Mouse (Mus musculus) lung, postnatal 36 days (tissue): ENCODE results near the gene Lzic.
A peak's percentile ranks its signal among the peaks of the same experiment; 100 is the strongest.
"Not testable (repeated sequence)": the region's sequence is repeated elsewhere in the genome, so short reads cannot be mapped to it uniquely, and the experiment has no call there.

Experiments used
- DNase-seq: peaks from one replicate; pipeline ENCODE4 v3.0.0; 2022; ENCODE audit warnings: mixed read lengths

Gene Lzic

DNA sequence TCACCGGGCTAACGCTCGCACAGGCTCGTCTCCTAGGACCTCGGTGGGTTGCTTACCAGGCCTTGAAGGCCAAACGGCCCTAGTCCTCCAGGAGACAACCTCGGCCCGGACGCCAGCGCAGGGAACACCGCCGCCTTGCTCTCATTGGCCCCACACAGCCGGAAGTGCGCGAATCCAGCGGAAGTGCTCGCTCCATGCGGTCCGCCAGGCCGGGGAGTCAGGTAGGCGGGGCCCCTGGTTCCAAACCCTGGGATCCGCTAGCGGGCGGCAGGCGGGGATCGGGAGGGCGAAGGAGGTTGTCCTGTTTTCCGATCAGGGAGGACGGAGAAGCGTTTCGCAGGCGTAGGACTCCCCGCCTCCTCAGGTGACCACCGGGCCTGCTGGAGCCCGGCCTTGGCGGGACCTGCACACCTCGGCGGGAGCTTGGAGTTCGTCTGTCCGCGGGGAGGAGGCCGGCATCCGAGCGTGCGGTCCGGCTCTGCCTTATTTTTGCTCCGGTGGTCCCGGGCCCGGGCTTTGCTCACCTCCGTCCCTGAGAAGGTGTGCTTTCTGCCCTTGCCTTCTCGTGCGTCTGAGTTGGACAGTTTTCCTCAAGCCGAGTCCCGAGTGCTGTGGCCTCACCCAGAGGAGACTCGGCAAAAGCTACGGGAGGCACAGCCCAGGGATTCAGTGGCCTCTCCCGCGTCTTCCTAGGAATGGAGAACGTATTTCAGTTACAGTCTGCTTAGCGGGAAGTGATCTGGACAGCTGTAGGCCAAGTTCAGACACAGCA is at the start of gene Lzic, which contains the start of gene Nmnat1:
TSS of gene Lzic (plus strand) at position 177 of the 772 bp plus-strand sequence.
TSS of gene Nmnat1 (minus strand) at position 150 of the 772 bp plus-strand sequence.
- DNase-seq: peak; percentile 95

DNA sequence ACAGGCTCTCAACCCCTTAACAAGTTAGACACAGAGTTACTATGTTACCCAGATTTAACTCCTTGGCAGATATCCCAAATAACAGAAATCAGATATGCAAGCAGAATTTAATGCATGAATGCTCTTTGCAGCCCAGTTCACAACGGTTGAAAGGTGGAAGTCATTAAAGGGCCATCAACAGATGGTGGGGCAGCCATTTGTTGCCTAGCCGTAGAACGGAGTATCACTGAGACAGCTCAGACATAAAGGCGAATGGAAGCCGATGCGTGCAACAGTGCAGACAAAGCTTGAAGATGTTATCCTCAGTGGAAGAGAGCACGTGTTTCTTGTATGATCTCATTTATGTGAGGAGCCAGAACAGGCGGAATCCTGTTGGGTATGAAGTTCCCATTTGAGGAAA is 44.5 kb upstream of the Lzic start:
- DNase-seq: no peak

- peak; percentile 56 for DNase-seq
Observed at GRCm38 (mm10) chr4:149442436-149442835, 42.6 kb upstream of the Lzic start.

- no peak for DNase-seq
Observed at GRCm38 (mm10) chr4:149444465-149444864, 40.6 kb upstream of the Lzic start.

GRCm38 (mm10) chr4:149444964-149445701 is 39.9 kb upstream of the Lzic start:
- peak; percentile 94 for DNase-seq

- peak; percentile 60 for DNase-seq
Observed at GRCm38 (mm10) chr4:149445868-149446267, 39.2 kb upstream of the Lzic start.

DNA sequence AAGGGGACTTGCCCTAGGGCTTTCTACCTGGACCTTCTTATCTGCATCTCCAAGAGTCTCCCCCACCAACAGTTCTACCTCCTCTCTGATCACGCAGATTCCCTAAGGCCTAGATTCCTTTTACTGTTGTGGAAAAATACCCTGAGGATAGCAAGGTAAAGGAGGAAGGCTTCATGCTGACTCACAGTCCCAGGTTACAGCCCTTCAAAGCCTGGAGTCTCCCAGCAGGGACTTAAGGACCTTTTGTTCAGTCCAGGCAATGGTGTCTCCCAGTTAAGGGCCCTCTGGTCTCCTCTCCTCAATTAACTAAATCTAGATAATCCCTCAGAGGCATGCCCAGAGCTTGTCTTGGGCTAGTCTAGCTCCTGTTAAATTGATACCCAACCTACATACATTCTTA is 38.7 kb upstream of the Lzic start:
- DNase-seq: no peak

DNA sequence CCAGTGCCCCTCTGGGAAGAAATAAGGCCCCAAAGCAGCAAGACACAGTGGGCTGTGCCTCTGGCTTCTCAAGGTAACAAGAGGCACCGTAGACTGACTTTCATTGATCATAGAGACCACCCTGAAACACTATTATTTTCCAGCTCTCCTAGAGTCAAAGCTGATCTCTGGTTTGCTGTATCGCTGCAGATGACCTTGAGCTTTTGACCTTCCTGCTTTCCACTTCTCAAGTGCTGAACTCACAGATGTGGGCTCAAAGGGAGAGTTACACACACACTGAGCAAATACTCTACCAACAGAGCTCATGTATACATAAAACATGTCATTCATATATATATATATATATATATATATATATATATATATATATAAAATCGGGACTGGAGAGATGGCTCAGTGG is 34.4 kb upstream of the Lzic start:
- no peak for DNase-seq

- DNase-seq: peak; percentile 54
Observed at GRCm38 (mm10) chr4:149453656-149454055, 31.4 kb upstream of the Lzic start.

DNA sequence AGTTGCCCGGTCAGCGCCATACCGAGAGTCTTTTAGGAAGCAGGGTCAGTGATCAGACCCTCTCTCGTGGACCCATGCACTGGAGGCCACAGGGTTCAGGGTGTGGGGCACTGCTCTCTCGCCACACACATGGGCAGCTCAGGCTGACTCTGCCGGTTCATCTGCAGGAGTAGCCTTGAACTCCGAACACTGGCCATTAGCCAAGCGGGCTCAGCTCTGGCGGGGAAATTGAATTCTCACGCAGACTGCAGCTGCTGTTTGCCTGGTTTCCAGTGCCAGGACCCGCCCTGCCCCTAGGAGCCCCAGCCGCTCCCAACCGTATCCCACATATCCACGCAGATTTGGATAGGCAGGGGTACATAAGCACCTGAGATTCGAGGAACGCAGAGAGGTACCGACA is 30.8 kb upstream of the Lzic start:
- DNase-seq: no peak

- no peak for DNase-seq
Observed at GRCm38 (mm10) chr4:149454879-149455278, 30.1 kb upstream of the Lzic start, which contains the start of gene Rbp7. Gene Rbp7, minus strand, starts transcription at chr4:149454978.

DNA sequence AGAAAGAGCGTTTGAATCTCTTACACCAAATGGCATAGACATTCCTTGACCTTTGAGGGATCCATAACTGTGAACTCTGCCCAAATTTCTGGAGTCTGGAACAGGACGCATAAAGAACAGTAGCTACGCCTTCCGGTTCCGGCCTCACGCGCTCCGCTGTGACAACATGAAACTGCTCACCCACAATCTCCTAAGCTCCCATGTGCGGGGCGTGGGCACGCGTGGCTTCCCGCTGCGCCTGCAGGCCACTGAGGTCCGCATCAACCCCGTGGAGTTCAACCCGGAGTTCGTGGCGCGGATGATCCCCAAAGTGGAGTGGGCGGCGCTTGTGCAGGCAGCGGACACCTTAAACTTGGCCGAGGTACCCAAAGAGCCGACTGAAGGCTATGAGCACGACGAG is 27.9 kb upstream of the Lzic start:
- not testable (repeated sequence) for DNase-seq

GRCm38 (mm10) chr4:149457831-149458430 is 27.1 kb upstream of the Lzic start:
- DNase-seq: peak; percentile 27

DNA sequence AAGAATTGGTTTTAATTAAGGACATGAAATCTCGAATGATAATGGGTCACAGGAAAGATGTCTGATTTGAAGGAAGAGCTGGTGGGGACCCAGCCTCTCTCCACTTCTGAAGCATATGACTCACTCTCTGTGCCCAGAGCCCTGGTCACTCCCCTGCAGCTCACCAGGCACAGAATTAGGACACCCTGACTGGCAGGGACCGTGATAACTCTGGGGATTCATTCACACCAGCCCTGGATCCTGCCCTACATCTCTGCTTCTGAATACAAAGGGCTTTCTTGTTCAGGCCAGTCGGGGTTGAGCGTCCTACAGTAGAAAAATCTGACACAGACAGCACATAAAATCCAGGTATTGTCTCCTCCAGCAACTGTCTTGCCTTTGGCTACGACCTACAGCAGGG is 26.5 kb upstream of the Lzic start:
- no peak for DNase-seq

DNA sequence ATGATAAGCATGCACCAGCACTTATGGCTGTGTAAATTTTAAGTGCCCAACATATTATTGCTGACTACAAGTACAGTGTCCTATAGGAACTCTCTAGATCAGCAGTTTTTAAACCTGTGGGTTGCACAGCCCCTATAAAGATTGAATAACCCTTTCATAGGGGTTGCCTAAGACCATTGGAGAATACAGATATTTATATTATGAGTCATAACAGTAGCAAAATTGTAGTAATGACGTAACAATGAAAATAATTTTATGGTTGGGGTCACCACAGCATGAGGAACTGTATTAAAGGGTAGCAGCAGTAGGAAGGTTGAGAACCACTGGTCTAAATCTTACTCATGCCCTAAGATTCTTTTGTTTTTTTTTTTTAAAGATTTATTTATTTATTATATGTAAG is 25.6 kb upstream of the Lzic start:
- no peak for DNase-seq

DNA sequence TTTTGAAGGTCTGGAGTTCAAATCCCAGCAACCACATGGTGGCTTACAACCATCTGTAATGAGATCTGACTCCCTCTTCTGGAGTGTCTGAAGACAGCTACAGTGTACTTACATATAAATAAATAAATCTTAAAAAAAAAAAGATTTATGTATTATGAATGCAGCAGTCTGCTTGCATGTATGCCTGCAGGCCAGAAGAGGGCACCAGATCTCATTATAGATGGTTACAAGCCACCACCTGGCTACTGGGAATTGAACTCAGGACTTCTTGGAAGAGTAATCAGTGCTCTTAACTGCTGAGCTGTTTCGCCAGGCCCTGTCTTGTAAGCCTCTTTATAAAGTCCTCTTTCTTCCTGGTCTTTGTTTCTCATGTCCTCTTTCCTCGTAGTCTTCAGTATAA is 24.6 kb upstream of the Lzic start:
- not testable (repeated sequence) for DNase-seq

DNA sequence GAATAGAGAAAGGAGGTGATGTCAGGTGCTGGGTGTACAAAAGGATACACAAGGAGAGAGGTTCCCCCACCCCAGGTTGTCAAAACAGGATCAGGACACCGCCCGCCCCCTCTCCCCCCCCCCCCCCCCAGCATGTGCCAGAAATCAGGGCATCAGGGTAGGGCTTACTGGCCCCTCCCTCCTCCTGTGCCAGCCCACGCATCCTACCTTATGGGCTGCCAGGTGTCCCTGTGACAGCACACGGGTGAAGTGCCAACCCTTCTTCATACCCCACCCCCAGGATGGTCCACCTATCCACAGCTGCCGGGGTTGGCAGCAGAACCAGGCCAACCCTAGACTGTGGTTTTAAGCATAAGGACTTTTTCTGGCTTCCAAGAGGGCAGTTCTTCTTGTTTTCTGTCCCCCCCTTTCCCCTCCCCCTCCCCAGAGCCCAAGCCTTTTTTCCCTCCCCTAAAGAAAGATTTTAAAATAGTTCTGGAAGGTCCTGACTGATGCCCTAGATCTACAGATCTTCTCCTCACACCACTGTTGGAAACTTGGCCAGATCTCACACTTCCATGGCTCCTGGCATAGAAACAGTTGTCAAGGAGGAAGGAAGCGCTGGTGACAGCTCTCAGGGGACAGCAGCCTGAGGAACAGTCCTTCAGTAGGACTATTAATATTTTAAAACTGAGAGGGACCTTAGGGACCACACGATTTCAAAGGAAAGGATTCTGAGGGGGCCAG is 23.3 kb upstream of the Lzic start:
- peak; percentile 8 for DNase-seq

- no peak for DNase-seq
Observed at GRCm38 (mm10) chr4:149462305-149462971, 22.6 kb upstream of the Lzic start.

- peak; percentile 9 for DNase-seq
Observed at GRCm38 (mm10) chr4:149463435-149463950, 21.5 kb upstream of the Lzic start.

GRCm38 (mm10) chr4:149469557-149469956 is 15.5 kb upstream of the Lzic start:
- DNase-seq: no peak

GRCm38 (mm10) chr4:149475096-149475495 is 9.9 kb upstream of the Lzic start:
- no peak for DNase-seq

GRCm38 (mm10) chr4:149477078-149477477 is 8.0 kb upstream of the Lzic start, which contains the start of gene Tmem274:
Gene Tmem274, plus strand, starts transcription at chr4:149477378.
- no peak for DNase-seq
